Mouse (Mus musculus) MEL (cell line): ENCODE results near the gene Tmem165.

Experiments used
- CTCF ChIP-seq, 3 experiments: IDR thresholded peaks in 2 of 3; conservative IDR thresholded peaks in 1 of 3; 2 replicates each; pipeline ENCODE4 v1.5.1; 2011 to 2012; ENCODE audit warnings: low read length in 3 of 3, low read depth in 2 of 3, mild to moderate bottlenecking in 2 of 3, improper control_type of control experiment in 1 of 3, inconsistent platforms in 1 of 3, mixed read lengths in 1 of 3, moderate library complexity in 1 of 3; ENCODE audit not compliant: control insufficient read depth in 1 of 3, insufficient read depth in 1 of 3, poor library complexity in 1 of 3, severe bottlenecking in 1 of 3
- E2F4 ChIP-seq: IDR thresholded peaks from 2 replicates; pipeline ENCODE4 v1.6.1; 2011; ENCODE audit warnings: low read depth, low read length, improper control_type of control experiment, borderline replicate concordance
- EP300 ChIP-seq, 2 experiments: IDR thresholded peaks; 2 replicates each; pipeline ENCODE4 v1.6.1; 2011; ENCODE audit warnings: improper control_type of control experiment in 2 of 2, low read length in 2 of 2, low read depth in 1 of 2, mild to moderate bottlenecking in 1 of 2
- GATA1 ChIP-seq: IDR thresholded peaks from 2 replicates; pipeline ENCODE4 v1.6.1; 2011; ENCODE audit warnings: low read depth, low read length, improper control_type of control experiment
- HCFC1 ChIP-seq: IDR thresholded peaks from 2 replicates; pipeline ENCODE4 v1.6.1; 2012; ENCODE audit warnings: low read depth, mild to moderate bottlenecking, inconsistent platforms, low read length, improper control_type of control experiment, moderate library complexity
- MAX ChIP-seq: IDR thresholded peaks from 2 replicates; pipeline ENCODE4 v1.6.1; 2011; ENCODE audit warnings: low read length, improper control_type of control experiment
- POLR2A ChIP-seq, 2 experiments: IDR thresholded peaks; 2 replicates each; pipeline ENCODE4 v1.6.1; 2011 to 2012; ENCODE audit warnings: low read length in 2 of 2, mild to moderate bottlenecking in 2 of 2, control low read depth in 1 of 2, improper control_type of control experiment in 1 of 2, low read depth in 1 of 2, moderate library complexity in 1 of 2; ENCODE audit not compliant: control insufficient read depth in 1 of 2, insufficient read depth in 1 of 2, poor library complexity in 1 of 2
- ZC3H11A ChIP-seq: IDR thresholded peaks from 2 replicates; pipeline ENCODE4 v1.6.1; 2012; ENCODE audit warnings: low read depth, mild to moderate bottlenecking, inconsistent platforms, low read length, improper control_type of control experiment
- ZKSCAN1 ChIP-seq: IDR thresholded peaks from 2 replicates; pipeline ENCODE4 v1.6.1; 2012; ENCODE audit warnings: low read depth, mild to moderate bottlenecking, inconsistent platforms, low read length, improper control_type of control experiment, moderate library complexity

DNA sequence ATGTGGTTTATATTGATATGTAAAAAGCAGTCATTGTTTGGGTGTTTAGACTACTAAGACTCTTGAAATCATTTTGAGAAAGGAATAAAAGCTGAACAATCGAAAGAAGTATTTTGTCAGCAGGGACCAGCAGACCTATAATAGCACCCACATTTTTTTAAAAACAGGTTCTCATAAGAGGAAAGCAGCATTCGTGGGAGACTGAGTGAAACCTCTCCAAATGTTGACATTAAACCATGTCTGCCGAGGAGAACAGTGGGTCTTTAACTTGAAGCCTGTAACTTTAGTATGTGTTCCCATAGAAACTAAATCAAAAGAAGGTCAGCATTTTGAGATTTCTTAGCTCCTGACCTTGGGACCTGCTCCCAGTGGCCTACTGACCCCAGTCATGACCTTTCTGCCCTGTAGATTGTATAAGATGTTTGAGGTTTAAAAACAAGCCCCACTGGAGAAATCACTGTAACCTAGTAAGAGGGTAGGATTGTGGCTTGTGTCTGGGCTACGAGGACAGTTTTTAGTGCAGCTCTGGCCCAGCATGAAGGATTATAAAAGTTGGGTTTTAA lies 19.8 kb upstream of the Tmem165 start:
- TF ChIP-seq EP300 (IDR thresholded peaks at IDR 0.05; ENCODE audit: low read depth in 1 of 2, low read length in 2 of 2) (no peak), ZC3H11A (no peak), E2F4 (no peak), MAX (no peak), CTCF (IDR thresholded peaks at IDR 0.05 in 2 of 3, conservative IDR thresholded peaks at IDR 0.05 in 1 of 3; ENCODE audit: control insufficient read depth in 1 of 3, insufficient read depth in 1 of 3, low read depth in 2 of 3, low read length in 3 of 3, poor library complexity in 1 of 3, severe bottlenecking in 1 of 3) (no peak), POLR2A (IDR thresholded peaks at IDR 0.05; ENCODE audit: control insufficient read depth in 1 of 2, insufficient read depth in 1 of 2, low read depth in 1 of 2, low read length in 2 of 2, poor library complexity in 1 of 2) (no peak), GATA1 (no peak), ZKSCAN1 (no peak), HCFC1 (no peak)
